Mouse (Mus musculus): ENCODE data around the gene Spaca3. TPM values are rescaled to one million over a fixed set of nuclear protein-coding genes. Genes with fewer than 3 reads are reported as not detected.

Spaca3 gene
- polyA plus RNA-seq, 1 experiment: not detected

GRCm38 (mm10) chr11:80886365-80886764 is 28.2 kb downstream of the Spaca3 start:
- H3K9ac ChIP-seq (ENCODE audit: low read depth, poor library complexity, severe bottlenecking): no peak overlapping the region
- no peak overlapping the region for H3K27ac ChIP-seq (ENCODE audit: insufficient read depth, low read length)
- no peak overlapping the region for H3K4me3 ChIP-seq (ENCODE audit: low read depth, low read length)
- H3K36me3 ChIP-seq (ENCODE audit: control insufficient read depth, insufficient read depth, low read length, poor library complexity, severe bottlenecking): no peaks in the 10 kb centered on the region
- H3K9me3 ChIP-seq (replicated peaks; ENCODE audit: control insufficient read depth, insufficient read depth, low read length, poor library complexity, severe bottlenecking): no peaks in the 10 kb centered on the region
- H3K27me3 ChIP-seq (ENCODE audit: control insufficient read depth, insufficient read depth, low read length, poor library complexity, severe bottlenecking): no peaks in the 10 kb centered on the region
- peaks cover 6% of the 10 kb centered on the region for H3K4me1 ChIP-seq (ENCODE audit: control insufficient read depth, insufficient read depth, low read length)
- TF ChIP-seq POLR2A (IDR thresholded peaks at IDR 0.05; ENCODE audit: insufficient read depth, low read length) (no peak), EP300 (IDR thresholded peaks at IDR 0.05; ENCODE audit: insufficient read depth, low read depth, low read length) (no peak), CTCF (IDR thresholded peaks at IDR 0.05; ENCODE audit: low read depth, low read length) (no peak)

- no peak for TF ChIP-seq CTCF (IDR thresholded peaks at IDR 0.05; ENCODE audit: low read depth, low read length)
- no peak for TF ChIP-seq POLR2A (IDR thresholded peaks at IDR 0.05; ENCODE audit: insufficient read depth, low read length)
- TF ChIP-seq EP300 (IDR thresholded peaks at IDR 0.05; ENCODE audit: insufficient read depth, low read depth, low read length): no peak
- no peak overlapping the region for H3K27ac ChIP-seq (ENCODE audit: insufficient read depth, low read length)
- H3K9me3 ChIP-seq (replicated peaks; ENCODE audit: control insufficient read depth, insufficient read depth, low read length, poor library complexity, severe bottlenecking): no peaks in the 10 kb centered on the region
- H3K9ac ChIP-seq (ENCODE audit: low read depth, poor library complexity, severe bottlenecking): no peak overlapping the region
- H3K4me3 ChIP-seq (ENCODE audit: low read depth, low read length): no peak overlapping the region
- H3K4me1 ChIP-seq (ENCODE audit: control insufficient read depth, insufficient read depth, low read length): peaks cover 6% of the 10 kb centered on the region
- H3K27me3 ChIP-seq (ENCODE audit: control insufficient read depth, insufficient read depth, low read length, poor library complexity, severe bottlenecking): peaks cover 2% of the 10 kb centered on the region; the same call in 1 of the 2 replicates
- H3K36me3 ChIP-seq (ENCODE audit: control insufficient read depth, insufficient read depth, low read length, poor library complexity, severe bottlenecking): no peaks in the 10 kb centered on the region
These were observed 28.9 kb downstream of the Spaca3 start for GRCm38 (mm10) chr11:80887021-80887420.

GRCm38 (mm10) chr11:80889336-80890063 is 31.3 kb downstream of the Spaca3 start:
- Histone ChIP-seq H3K36me3 (ENCODE audit: control insufficient read depth, insufficient read depth, low read length, poor library complexity, severe bottlenecking) (no peaks in the 10 kb centered on the region), H3K4me1 (ENCODE audit: control insufficient read depth, insufficient read depth, low read length) (peaks cover 6% of the 10 kb centered on the region), H3K9ac (ENCODE audit: low read depth, poor library complexity, severe bottlenecking) (no peak overlapping the region), H3K27ac (ENCODE audit: insufficient read depth, low read length) (no peak overlapping the region), H3K4me3 (ENCODE audit: low read depth, low read length) (no peak overlapping the region), H3K27me3 (ENCODE audit: control insufficient read depth, insufficient read depth, low read length, poor library complexity, severe bottlenecking) (peaks cover 2% of the 10 kb centered on the region; the same call in 1 of the 2 replicates), H3K9me3 (replicated peaks; ENCODE audit: control insufficient read depth, insufficient read depth, low read length, poor library complexity, severe bottlenecking) (no peaks in the 10 kb centered on the region)
- TF ChIP-seq EP300 (IDR thresholded peaks at IDR 0.05; ENCODE audit: insufficient read depth, low read depth, low read length): peak; percentile 77
- no peak for TF ChIP-seq CTCF (IDR thresholded peaks at IDR 0.05; ENCODE audit: low read depth, low read length)
- no peak for TF ChIP-seq POLR2A (IDR thresholded peaks at IDR 0.05; ENCODE audit: insufficient read depth, low read length)

GRCm38 (mm10) chr11:80895853-80896252 is 37.7 kb downstream of the Spaca3 start:
- Histone ChIP-seq H3K27ac (ENCODE audit: insufficient read depth, low read length) (no peak overlapping the region), H3K27me3 (ENCODE audit: control insufficient read depth, insufficient read depth, low read length, poor library complexity, severe bottlenecking) (peaks cover 2% of the 10 kb centered on the region; the same call in 1 of the 2 replicates), H3K36me3 (ENCODE audit: control insufficient read depth, insufficient read depth, low read length, poor library complexity, severe bottlenecking) (no peaks in the 10 kb centered on the region), H3K9ac (ENCODE audit: low read depth, poor library complexity, severe bottlenecking) (no peak overlapping the region), H3K4me1 (ENCODE audit: control insufficient read depth, insufficient read depth, low read length) (no peaks in the 10 kb centered on the region), H3K4me3 (ENCODE audit: low read depth, low read length) (no peak overlapping the region), H3K9me3 (replicated peaks; ENCODE audit: control insufficient read depth, insufficient read depth, low read length, poor library complexity, severe bottlenecking) (no peaks in the 10 kb centered on the region)
- TF ChIP-seq EP300 (IDR thresholded peaks at IDR 0.05; ENCODE audit: insufficient read depth, low read depth, low read length) (no peak), POLR2A (IDR thresholded peaks at IDR 0.05; ENCODE audit: insufficient read depth, low read length) (no peak), CTCF (IDR thresholded peaks at IDR 0.05; ENCODE audit: low read depth, low read length) (no peak)

GRCm38 (mm10) chr11:80900555-80900954 is 42.4 kb downstream of the Spaca3 start:
- Histone ChIP-seq H3K27me3 (ENCODE audit: control insufficient read depth, insufficient read depth, low read length, poor library complexity, severe bottlenecking) (no peaks in the 10 kb centered on the region; the same call in 1 of the 2 replicates), H3K9ac (ENCODE audit: low read depth, poor library complexity, severe bottlenecking) (no peak overlapping the region), H3K36me3 (ENCODE audit: control insufficient read depth, insufficient read depth, low read length, poor library complexity, severe bottlenecking) (no peaks in the 10 kb centered on the region), H3K9me3 (replicated peaks; ENCODE audit: control insufficient read depth, insufficient read depth, low read length, poor library complexity, severe bottlenecking) (no peaks in the 10 kb centered on the region), H3K4me1 (ENCODE audit: control insufficient read depth, insufficient read depth, low read length) (no peaks in the 10 kb centered on the region), H3K4me3 (ENCODE audit: low read depth, low read length) (no peak overlapping the region), H3K27ac (ENCODE audit: insufficient read depth, low read length) (no peak overlapping the region)
- TF ChIP-seq CTCF (IDR thresholded peaks at IDR 0.05; ENCODE audit: low read depth, low read length) (no peak), EP300 (IDR thresholded peaks at IDR 0.05; ENCODE audit: insufficient read depth, low read depth, low read length) (no peak), POLR2A (IDR thresholded peaks at IDR 0.05; ENCODE audit: insufficient read depth, low read length) (no peak)

GRCm38 (mm10) chr11:80902664-80903063 is 44.5 kb downstream of the Spaca3 start:
- H3K4me3 ChIP-seq (ENCODE audit: low read depth, low read length): no peak overlapping the region
- H3K9ac ChIP-seq (ENCODE audit: low read depth, poor library complexity, severe bottlenecking): no peak overlapping the region
- no peaks in the 10 kb centered on the region; the same call in 1 of the 2 replicates for H3K27me3 ChIP-seq (ENCODE audit: control insufficient read depth, insufficient read depth, low read length, poor library complexity, severe bottlenecking)
- no peak overlapping the region for H3K27ac ChIP-seq (ENCODE audit: insufficient read depth, low read length)
- no peaks in the 10 kb centered on the region for H3K9me3 ChIP-seq (replicated peaks; ENCODE audit: control insufficient read depth, insufficient read depth, low read length, poor library complexity, severe bottlenecking)
- no peak for TF ChIP-seq POLR2A (IDR thresholded peaks at IDR 0.05; ENCODE audit: insufficient read depth, low read length)
- no peak for TF ChIP-seq EP300 (IDR thresholded peaks at IDR 0.05; ENCODE audit: insufficient read depth, low read depth, low read length)
- TF ChIP-seq CTCF (IDR thresholded peaks at IDR 0.05; ENCODE audit: low read depth, low read length): no peak
- H3K4me1 ChIP-seq (ENCODE audit: control insufficient read depth, insufficient read depth, low read length): no peaks in the 10 kb centered on the region
- no peaks in the 10 kb centered on the region for H3K36me3 ChIP-seq (ENCODE audit: control insufficient read depth, insufficient read depth, low read length, poor library complexity, severe bottlenecking)
